Mouse (Mus musculus): ENCODE data around the gene Gm572.

DNA sequence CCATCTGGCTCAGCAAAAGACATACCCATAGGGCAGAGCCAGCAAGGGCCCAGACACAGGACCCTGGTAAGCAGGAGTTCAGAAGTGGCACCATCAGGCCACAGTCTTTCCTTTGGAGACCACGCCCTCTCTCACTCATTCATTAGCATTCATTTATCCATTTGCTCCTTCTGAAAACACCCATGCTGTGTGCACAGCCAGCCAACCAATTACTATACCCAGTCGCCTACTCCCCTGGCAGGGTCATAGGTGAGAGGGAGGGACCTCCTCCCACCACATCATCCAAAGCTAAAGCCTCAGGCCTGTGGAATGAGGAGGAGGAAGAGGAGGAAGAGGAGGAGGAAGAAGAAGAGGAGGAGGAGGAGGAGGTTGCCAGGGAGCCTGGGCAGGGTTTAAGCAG, 67.3 kb downstream of the Gm572 start:
- TF ChIP-seq CTCF (conservative IDR thresholded peaks at IDR 0.05; ENCODE audit: insufficient read depth, insufficient read length, low read depth, low read length), result no peak
- TF ChIP-seq POLR2A (IDR thresholded peaks at IDR 0.05; ENCODE audit: low read depth, low read length), result no peak
